Mouse (Mus musculus): ENCODE data around the gene Rasal1. TPM values are rescaled to one million over a fixed set of nuclear protein-coding genes. Genes with fewer than 3 reads are reported as not detected.

Gene Rasal1
- polyA plus RNA-seq, 1 experiment, result 14.9 TPM

GRCm38 (mm10) chr5:120696057-120696743 lies 47.6 kb downstream of the Rasal1 start:
- peaks cover 36% of the 10 kb centered on the region; the same call in 1 of the 2 replicates for H3K4me1 ChIP-seq (ENCODE audit: control insufficient read depth, insufficient read depth, insufficient read length)
- WGBS, result 65% methylated on average over 16 of the region's 16 CpGs
- peak overlapping the region; percentile 40 for H3K27ac ChIP-seq (ENCODE audit: insufficient read depth, low read length)
- H3K36me3 ChIP-seq (ENCODE audit: control insufficient read depth, insufficient read depth, low read length), result peaks cover 8% of the 10 kb centered on the region; the same call in 1 of the 2 replicates
- DNase-seq (ENCODE audit: low read depth in 1 of 2, low spot score in 2 of 2), result peak; percentile 49 to 74
- H3K27me3 ChIP-seq (ENCODE audit: control insufficient read depth, insufficient read depth, low read length), result no peaks in the 10 kb centered on the region
- no peak overlapping the region for H3K4me3 ChIP-seq (ENCODE audit: extremely low read depth, insufficient read depth, insufficient read length)
- TF ChIP-seq CTCF (IDR thresholded peaks at IDR 0.05; ENCODE audit: extremely low read depth, insufficient read depth, insufficient read length, insufficient replicate concordance) (no peak), POLR2A (IDR thresholded peaks at IDR 0.05; ENCODE audit: low read depth, low read length) (no peak)

- peaks cover 9% of the 10 kb centered on the region; the same call in 1 of the 2 replicates for H3K36me3 ChIP-seq (ENCODE audit: control insufficient read depth, insufficient read depth, low read length)
- H3K27ac ChIP-seq (ENCODE audit: insufficient read depth, low read length), result peak overlapping the region; percentile 28; the same call in 1 of the 2 replicates
- WGBS, result 21% methylated on average over 4 of the region's 4 CpGs
- peaks cover 29% of the 10 kb centered on the region; the same call in 1 of the 2 replicates for H3K4me1 ChIP-seq (ENCODE audit: control insufficient read depth, insufficient read depth, insufficient read length)
- H3K4me3 ChIP-seq (ENCODE audit: extremely low read depth, insufficient read depth, insufficient read length), result no peak overlapping the region
- no peak for TF ChIP-seq POLR2A (IDR thresholded peaks at IDR 0.05; ENCODE audit: low read depth, low read length)
- no peak for TF ChIP-seq CTCF (IDR thresholded peaks at IDR 0.05; ENCODE audit: extremely low read depth, insufficient read depth, insufficient read length, insufficient replicate concordance)
- no peaks in the 10 kb centered on the region for H3K27me3 ChIP-seq (ENCODE audit: control insufficient read depth, insufficient read depth, low read length)
- peak; percentile 67 to 85 for DNase-seq (ENCODE audit: low read depth in 1 of 2, low spot score in 2 of 2)
Observed at GRCm38 (mm10) chr5:120696865-120697264, 48.3 kb downstream of the Rasal1 start.

GRCm38 (mm10) chr5:120698181-120698580 lies 49.6 kb downstream of the Rasal1 start:
- no peak overlapping the region for H3K27ac ChIP-seq (ENCODE audit: insufficient read depth, low read length)
- no peak overlapping the region for H3K4me3 ChIP-seq (ENCODE audit: extremely low read depth, insufficient read depth, insufficient read length)
- 67% methylated on average over 3 of the region's 3 CpGs for WGBS
- DNase-seq (ENCODE audit: low read depth in 1 of 2, low spot score in 2 of 2), result no peak
- TF ChIP-seq POLR2A (IDR thresholded peaks at IDR 0.05; ENCODE audit: low read depth, low read length), result no peak
- TF ChIP-seq CTCF (IDR thresholded peaks at IDR 0.05; ENCODE audit: extremely low read depth, insufficient read depth, insufficient read length, insufficient replicate concordance), result no peak
- peaks cover 19% of the 10 kb centered on the region; the same call in 1 of the 2 replicates for H3K4me1 ChIP-seq (ENCODE audit: control insufficient read depth, insufficient read depth, insufficient read length)
- peaks cover 7% of the 10 kb centered on the region; the same call in 1 of the 2 replicates for H3K36me3 ChIP-seq (ENCODE audit: control insufficient read depth, insufficient read depth, low read length)
- no peaks in the 10 kb centered on the region for H3K27me3 ChIP-seq (ENCODE audit: control insufficient read depth, insufficient read depth, low read length)

GRCm38 (mm10) chr5:120698801-120699391 lies 50.3 kb downstream of the Rasal1 start:
- Histone ChIP-seq H3K27ac (ENCODE audit: insufficient read depth, low read length) (no peak overlapping the region), H3K4me1 (ENCODE audit: control insufficient read depth, insufficient read depth, insufficient read length) (peaks cover 24% of the 10 kb centered on the region), H3K36me3 (ENCODE audit: control insufficient read depth, insufficient read depth, low read length) (peaks cover 7% of the 10 kb centered on the region; the same call in 1 of the 2 replicates), H3K27me3 (ENCODE audit: control insufficient read depth, insufficient read depth, low read length) (no peaks in the 10 kb centered on the region), H3K4me3 (ENCODE audit: extremely low read depth, insufficient read depth, insufficient read length) (no peak overlapping the region)
- DNase-seq (ENCODE audit: low read depth in 1 of 2, low spot score in 2 of 2), result no peak
- 76% methylated on average over 16 of the region's 16 CpGs for WGBS
- no peak for TF ChIP-seq POLR2A (IDR thresholded peaks at IDR 0.05; ENCODE audit: low read depth, low read length)

GRCm38 (mm10) chr5:120700996-120701790 lies 52.6 kb downstream of the Rasal1 start:
- 54% methylated on average over 11 of the region's 11 CpGs for WGBS

GRCm38 (mm10) chr5:120702421-120702820 lies 53.8 kb downstream of the Rasal1 start:
- Histone ChIP-seq H3K27me3 (ENCODE audit: control insufficient read depth, insufficient read depth, low read length) (no peaks in the 10 kb centered on the region), H3K4me1 (ENCODE audit: control insufficient read depth, insufficient read depth, insufficient read length) (peaks cover 40% of the 10 kb centered on the region), H3K4me3 (ENCODE audit: extremely low read depth, insufficient read depth, insufficient read length) (no peak overlapping the region), H3K36me3 (ENCODE audit: control insufficient read depth, insufficient read depth, low read length) (peaks cover 4% of the 10 kb centered on the region; the same call in 1 of the 2 replicates), H3K27ac (ENCODE audit: insufficient read depth, low read length) (no peak overlapping the region)
- no peak for DNase-seq (ENCODE audit: low read depth in 1 of 2, low spot score in 2 of 2)
- no peak for TF ChIP-seq CTCF (IDR thresholded peaks at IDR 0.05; ENCODE audit: extremely low read depth, insufficient read depth, insufficient read length, insufficient replicate concordance)
- 92% methylated on average over 4 of the region's 4 CpGs for WGBS

More at GRCm38 (mm10) chr5:120700996-120701790, 52.6 kb downstream of the Rasal1 start:
- DNase-seq (ENCODE audit: low read depth in 1 of 2, low spot score in 2 of 2), result no peak
- peaks cover 39% of the 10 kb centered on the region for H3K4me1 ChIP-seq (ENCODE audit: control insufficient read depth, insufficient read depth, insufficient read length)
- TF ChIP-seq CTCF (IDR thresholded peaks at IDR 0.05; ENCODE audit: extremely low read depth, insufficient read depth, insufficient read length, insufficient replicate concordance) (no peak), POLR2A (IDR thresholded peaks at IDR 0.05; ENCODE audit: low read depth, low read length) (no peak)
- H3K27me3 ChIP-seq (ENCODE audit: control insufficient read depth, insufficient read depth, low read length), result no peaks in the 10 kb centered on the region
- H3K36me3 ChIP-seq (ENCODE audit: control insufficient read depth, insufficient read depth, low read length), result peaks cover 4% of the 10 kb centered on the region; the same call in 1 of the 2 replicates
- no peak overlapping the region for H3K27ac ChIP-seq (ENCODE audit: insufficient read depth, low read length)
- no peak overlapping the region for H3K4me3 ChIP-seq (ENCODE audit: extremely low read depth, insufficient read depth, insufficient read length)

All from spleen, adult 2 months (tissue).